Comparison of ENCODE assay signal across 11 mouse cellular contexts in the genomic region with DNA sequence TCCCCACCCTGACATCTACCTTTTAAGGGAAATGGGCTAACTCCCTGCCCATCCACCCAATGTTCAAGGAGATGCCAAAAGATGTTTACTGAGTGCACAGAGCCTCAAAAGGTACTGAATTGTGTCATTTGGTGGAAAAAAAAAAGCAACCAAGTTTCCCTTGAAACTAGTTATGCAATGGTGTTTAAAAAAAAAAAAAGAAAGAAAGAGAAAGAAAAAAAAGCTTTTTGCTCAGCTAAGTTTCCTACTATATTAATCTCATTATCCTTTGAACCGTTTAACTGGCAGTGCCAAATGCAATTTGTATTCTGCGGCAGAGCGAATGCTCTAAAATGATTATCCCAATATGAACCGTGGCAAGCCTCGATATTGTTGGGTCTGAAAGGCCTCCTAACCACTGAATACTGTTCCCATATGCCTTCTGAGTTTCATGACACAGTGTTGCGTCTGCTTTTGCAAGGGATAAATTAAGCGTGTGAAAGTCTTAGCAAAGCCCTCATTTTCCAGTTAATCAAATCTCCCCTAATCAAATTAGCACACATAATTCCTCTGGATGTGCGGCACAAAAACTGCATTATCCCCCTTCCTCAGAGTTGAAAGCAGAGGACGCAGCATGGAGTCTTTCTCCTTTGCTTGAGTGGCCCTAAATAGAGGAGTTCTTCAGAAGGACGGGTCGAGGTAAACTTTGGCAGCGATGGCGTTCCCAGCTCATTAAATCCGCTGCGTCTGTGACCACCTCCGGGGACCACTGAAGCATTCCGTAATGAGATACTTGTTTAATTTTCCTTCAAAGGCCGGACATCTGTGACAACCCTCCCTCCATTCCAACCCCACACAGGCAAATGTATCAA.
DNase-seq lines count a peak whose midpoint lies in the region; ATAC-seq lines count a peak whose summit lies in the region.
"Had no signal": no experiment of that assay in that cellular context is flagged by ENCODE, and none has a peak within 500 bp of the region (broad histone marks: within the 10 kb centered on the region; RNA-seq: fewer than 3 reads in every experiment).

No protein-coding gene starts in this region.

- 3% methylated on average over 18 of the region's 18 CpGs for WGBS in forebrain, embryonic 12.5 days
- 19% methylated on average over 18 of the region's 18 CpGs for whole genome bisulfite sequencing in neural tube, embryonic 15.5 days

- H3K4me1 ChIP-seq in forebrain, embryonic 12.5 days: peaks cover 77% of the 10 kb centered on the region
- H3K4me1 ChIP-seq in neural tube, embryonic 15.5 days: peaks cover 55% of the 10 kb centered on the region

- H3K9ac ChIP-seq in forebrain, embryonic 12.5 days: no peak overlapping the region
- H3K9ac ChIP-seq in neural tube, embryonic 15.5 days (replicated peaks): no peak overlapping the region

- no peaks in the 10 kb centered on the region for H3K9me3 ChIP-seq in forebrain, embryonic 12.5 days
- H3K9me3 ChIP-seq in neural tube, embryonic 15.5 days (replicated peaks): no peaks in the 10 kb centered on the region

- no peak overlapping the region for H3K4me2 ChIP-seq in forebrain, embryonic 12.5 days
- H3K4me2 ChIP-seq in neural tube, embryonic 15.5 days: no peak overlapping the region

- peak; percentile 72 for ATAC-seq in forebrain, embryonic 12.5 days (ENCODE audit: low FRiP score)
- ATAC-seq in neural tube, embryonic 15.5 days (ENCODE audit: low FRiP score): peak; percentile 43; the same call in 1 of the 2 replicates
- ATAC-seq in activated CD4-positive, CD25-positive, alpha-beta regulatory T cell, adult 4 months: no peak

- H3K36me3 ChIP-seq in forebrain, embryonic 12.5 days (replicated peaks): no peaks in the 10 kb centered on the region
- no peaks in the 10 kb centered on the region for H3K36me3 ChIP-seq in neural tube, embryonic 15.5 days

- intact Hi-C loops in heart, postnatal 36 days (cut with DNase I): loop anchor here (5.0 kb wide), 1 partner anchor 108 kb away; no protein-coding TSS in a partner anchor

- DNase-seq in layer of hippocampus, adult 9-11 months: peak; percentile 9
- no peak for DNase-seq in layer of hippocampus, adult 9-10 months (ENCODE audit: low spot score)
- DNase-seq in mesoderm, embryonic 11.5 days (ENCODE audit: low read depth, low spot score): peak; percentile 83
- DNase-seq in heart, postnatal 36 days: no peak
- no peak for DNase-seq in gastrocnemius, postnatal 4 days (ENCODE audit: low spot score in 2 of 2)
- DNase-seq: gastrocnemius, postnatal 25 days; liver; thymus, adult 18-20 months had no signal

- H3K4me3 ChIP-seq in forebrain, embryonic 12.5 days (replicated peaks): no peak overlapping the region
- no peak overlapping the region for H3K4me3 ChIP-seq in neural tube, embryonic 15.5 days (replicated peaks)

- H3K27me3 ChIP-seq in forebrain, embryonic 12.5 days: peaks cover 60% of the 10 kb centered on the region
- H3K27me3 ChIP-seq in neural tube, embryonic 15.5 days (replicated peaks): no peaks in the 10 kb centered on the region

- H3K27ac ChIP-seq in forebrain, embryonic 12.5 days: peak overlapping the region; percentile 68
- no peak overlapping the region; the same call in 1 of the 2 replicates for H3K27ac ChIP-seq in neural tube, embryonic 15.5 days (replicated peaks)

Comparison
In these comparisons a context has a peak if more than half of its experiments do, and no peak if none do; other contexts are left out.
1. DNase-seq: peak in layer of hippocampus, adult 9-11 months (single experiment) and mesoderm, embryonic 11.5 days (single experiment); none in layer of hippocampus, adult 9-10 months (single experiment), heart, postnatal 36 days (0 of 2) and gastrocnemius, postnatal 4 days (0 of 2).